Mouse (Mus musculus): Measurements from ENCODE around the gene Tmprss3. TPM values are rescaled to one million over a fixed set of nuclear protein-coding genes. Genes with fewer than 3 reads are reported as not detected.

The Tmprss3 gene
- not detected for total RNA-seq (2021)
- long read RNA-seq, experiment 1: 0 reads
- long read RNA-seq, experiment 2: 0 reads

- H3K4me3 ChIP-seq: no peak within 1 kb of the TSS
- TF ChIP-seq CTCF (IDR thresholded peaks at IDR 0.05): no peak
- DNase-seq (ENCODE audit: extremely low spot score in 1 of 2, low spot score in 2 of 2): no peak
- intact Hi-C loops (cut with DNase I): no loop called here
- H3K27ac ChIP-seq: no peak within 1 kb of the TSS
These were observed at the start of gene Tmprss3 for GRCm38 (mm10) chr17:31198877-31199276. Gene Tmprss3, minus strand, starts transcription at chr17:31198977.

- Histone ChIP-seq H3K4me3 (no peak overlapping the region), H3K27ac (no peak overlapping the region)
- TF ChIP-seq CTCF (IDR thresholded peaks at IDR 0.05): no peak
- intact Hi-C loops (cut with DNase I): no loop called here
- no peak for DNase-seq (ENCODE audit: extremely low spot score in 1 of 2, low spot score in 2 of 2)
These were observed 48.4 kb upstream of the Tmprss3 start for GRCm38 (mm10) chr17:31247144-31247543.

- no peak for TF ChIP-seq CTCF (IDR thresholded peaks at IDR 0.05)
- DNase-seq (ENCODE audit: extremely low spot score in 1 of 2, low spot score in 2 of 2): no peak
- Histone ChIP-seq H3K4me3 (no peak overlapping the region), H3K27ac (no peak overlapping the region)
- intact Hi-C loops (cut with DNase I): no loop called here
These were observed 46.5 kb upstream of the Tmprss3 start for GRCm38 (mm10) chr17:31245321-31245720.

- Histone ChIP-seq H3K27ac (no peak overlapping the region), H3K4me3 (no peak overlapping the region)
- intact Hi-C loops (cut with DNase I): loop anchor here (2.0 kb wide), 1 partner anchor 104 kb away; no protein-coding TSS in a partner anchor
- peak; percentile 48 for TF ChIP-seq CTCF (IDR thresholded peaks at IDR 0.05)
- DNase-seq (ENCODE audit: extremely low spot score in 1 of 2, low spot score in 2 of 2): no peak
These were observed 44.0 kb upstream of the Tmprss3 start for GRCm38 (mm10) chr17:31242764-31243163.

- intact Hi-C loops (cut with DNase I): no loop called here
- no peak overlapping the region for H3K27ac ChIP-seq
- no peak for DNase-seq (ENCODE audit: extremely low spot score in 1 of 2, low spot score in 2 of 2)
- no peak overlapping the region for H3K4me3 ChIP-seq
- no peak for TF ChIP-seq CTCF (IDR thresholded peaks at IDR 0.05)
These were observed 42.4 kb upstream of the Tmprss3 start for GRCm38 (mm10) chr17:31241156-31241555.

- TF ChIP-seq CTCF (IDR thresholded peaks at IDR 0.05): no peak
- intact Hi-C loops (cut with DNase I): no loop called here
- Histone ChIP-seq H3K27ac (no peak overlapping the region), H3K4me3 (no peak overlapping the region)
- DNase-seq (ENCODE audit: extremely low spot score in 1 of 2, low spot score in 2 of 2): no peak
These were observed 39.6 kb upstream of the Tmprss3 start for GRCm38 (mm10) chr17:31238234-31239020.

GRCm38 (mm10) chr17:31235915-31236314, 37.1 kb upstream of the Tmprss3 start:
- TF ChIP-seq CTCF (IDR thresholded peaks at IDR 0.05): no peak; the same call in 1 of the 2 replicates
- no peak overlapping the region for H3K27ac ChIP-seq
- intact Hi-C loops (cut with DNase I): no loop called here
- no peak overlapping the region for H3K4me3 ChIP-seq
- no peak for DNase-seq (ENCODE audit: extremely low spot score in 1 of 2, low spot score in 2 of 2)

- no peak overlapping the region for H3K27ac ChIP-seq
- intact Hi-C loops (cut with DNase I): no loop called here
These were observed 33.7 kb upstream of the Tmprss3 start for GRCm38 (mm10) chr17:31232251-31233010.

GRCm38 (mm10) chr17:31231780-31232179, 33.0 kb upstream of the Tmprss3 start:
- intact Hi-C loops (cut with DNase I): no loop called here
- H3K27ac ChIP-seq: no peak overlapping the region
- DNase-seq (ENCODE audit: extremely low spot score in 1 of 2, low spot score in 2 of 2): no peak
- TF ChIP-seq CTCF (IDR thresholded peaks at IDR 0.05): no peak
- H3K4me3 ChIP-seq: no peak overlapping the region

More at GRCm38 (mm10) chr17:31232251-31233010, 33.7 kb upstream of the Tmprss3 start:
- no peak for TF ChIP-seq CTCF (IDR thresholded peaks at IDR 0.05)
- H3K4me3 ChIP-seq: no peak overlapping the region
- DNase-seq (ENCODE audit: extremely low spot score in 1 of 2, low spot score in 2 of 2): no peak

GRCm38 (mm10) chr17:31226931-31227330, 28.2 kb upstream of the Tmprss3 start:
- H3K4me3 ChIP-seq: no peak overlapping the region
- TF ChIP-seq CTCF (IDR thresholded peaks at IDR 0.05): no peak
- H3K27ac ChIP-seq: no peak overlapping the region
- intact Hi-C loops (cut with DNase I): no loop called here
- DNase-seq (ENCODE audit: extremely low spot score in 1 of 2, low spot score in 2 of 2): no peak

GRCm38 (mm10) chr17:31226368-31226767, 27.6 kb upstream of the Tmprss3 start:
- Histone ChIP-seq H3K4me3 (no peak overlapping the region), H3K27ac (no peak overlapping the region)
- peak in 1 of 2 experiments; percentile 18 for DNase-seq (ENCODE audit: extremely low spot score in 1 of 2, low spot score in 2 of 2)
- intact Hi-C loops (cut with DNase I): no loop called here
- no peak for TF ChIP-seq CTCF (IDR thresholded peaks at IDR 0.05)

GRCm38 (mm10) chr17:31224591-31224990, 25.8 kb upstream of the Tmprss3 start:
- TF ChIP-seq CTCF (IDR thresholded peaks at IDR 0.05): no peak
- Histone ChIP-seq H3K27ac (no peak overlapping the region), H3K4me3 (no peak overlapping the region)
- DNase-seq (ENCODE audit: extremely low spot score in 1 of 2, low spot score in 2 of 2): no peak
- intact Hi-C loops (cut with DNase I): no loop called here

All from left cerebral cortex, adult 2 months (tissue).